ENCODE assay signal across 31 mouse cellular contexts in genomic region chr13:73932201-73932600, GRCm38 (mm10). TPM values are rescaled to one million over a fixed set of nuclear protein-coding genes. Genes with fewer than 3 reads are reported as not detected.
DNase-seq lines count a peak whose midpoint lies in the region.
"Had no signal": no experiment of that assay in that cellular context is flagged by ENCODE, and none has a peak within 500 bp of the region (broad histone marks: within the 10 kb centered on the region; RNA-seq: fewer than 3 reads in every experiment).

No protein-coding gene starts in this region.

- H3K27me3 ChIP-seq in heart, embryonic 10.5 days (ENCODE audit: insufficient read depth, poor library complexity, severe bottlenecking): no peaks in the 10 kb centered on the region
- H3K27me3 ChIP-seq: embryonic facial prominence, embryonic 13.5 days; embryonic facial prominence, embryonic 15.5 days; forebrain, embryonic 13.5 days; forebrain, embryonic 15.5 days had no signal

- H3K27ac ChIP-seq in heart, embryonic 10.5 days: no peak overlapping the region
- H3K27ac ChIP-seq: embryonic facial prominence, embryonic 13.5 days; embryonic facial prominence, embryonic 15.5 days; forebrain, embryonic 13.5 days; forebrain, embryonic 15.5 days had no signal

- H3K36me3 ChIP-seq in heart, embryonic 10.5 days: peaks cover 76% of the 10 kb centered on the region

- 90% methylated on average over 10 of the region's 10 CpGs for WGBS in heart, embryonic 10.5 days

- no peaks in the 10 kb centered on the region for H3K9me3 ChIP-seq in heart, embryonic 10.5 days
- H3K9me3 ChIP-seq: embryonic facial prominence, embryonic 13.5 days; embryonic facial prominence, embryonic 15.5 days; forebrain, embryonic 13.5 days; forebrain, embryonic 15.5 days had no signal

- H3K4me1 ChIP-seq in heart, embryonic 10.5 days: peaks cover 5% of the 10 kb centered on the region; the same call in 1 of the 2 replicates

- intact Hi-C loops in heart, postnatal 10 days (cut with DNase I): no loop called here

- DNase-seq in heart, embryonic 10.5 days (ENCODE audit: low spot score): peak; percentile 63
- DNase-seq in heart, postnatal 10 days: no peak
- DNase-seq in ovary, adult 18-20 months (ENCODE audit: low spot score): peak; percentile 34
- no peak for DNase-seq in ovary, postnatal 10 days (ENCODE audit: low spot score)
- peak; percentile 28 for DNase-seq in R1 (ENCODE audit: low read depth, low spot score)
- DNase-seq in ZHBTc4 (ENCODE audit: low read depth, low spot score): peak; percentile 69
- no peak for DNase-seq in kidney, adult 18-20 months
- DNase-seq in thymus, postnatal 25 days: no peak
- DNase-seq: adrenal gland, adult 2 months; adrenal gland, postnatal 10 days; adrenal gland, postnatal 25 days; cerebellum, adult 11 months; cerebellum, adult 18-20 months; cerebellum, adult 8-10 months; cerebellum, adult 9-11 months; cerebellum, postnatal 14 days; cerebellum, postnatal 36 days; embryo, embryonic 11 days; forebrain, postnatal 0 days had no signal

- H3K4me3 ChIP-seq in heart, embryonic 10.5 days: no peak overlapping the region
- H3K4me3 ChIP-seq: embryonic facial prominence, embryonic 13.5 days; embryonic facial prominence, embryonic 15.5 days; erythroblast, embryonic 14.5 days; forebrain, embryonic 13.5 days; forebrain, embryonic 15.5 days had no signal

RNA-seq across cellular contexts. Expression of gene Trip13, which starts 5.4 kb away (rescaled TPM):
- 52.7 and 62.5 TPM in 2 replicates for polyA plus RNA-seq in heart, embryonic 10.5 days (2016; fragmentation: Nextera tagmentation; extraction: Ambion mirVana)
- total RNA-seq in heart, postnatal 10 days (2021): 1 to 10 TPM; 3.0 to 4.0 TPM

RNA-seq across cellular contexts. Expression of gene Brd9, which starts 5.4 kb away (rescaled TPM):
- polyA plus RNA-seq in heart, embryonic 10.5 days (2016; fragmentation: Nextera tagmentation; extraction: Ambion mirVana): 38.4 and 43.5 TPM in 2 replicates
- total RNA-seq in heart, postnatal 10 days (2021): 10 to 100 TPM; 30.9 to 32.1 TPM

RNA-seq across cellular contexts. Expression of gene Zdhhc11, which starts 31.4 kb away (rescaled TPM):
- not detected in 2 replicates for polyA plus RNA-seq in heart, embryonic 10.5 days (2016; fragmentation: Nextera tagmentation; extraction: Ambion mirVana)
- total RNA-seq in heart, postnatal 10 days (2021): not detected
- total RNA-seq: adrenal gland, adult 2 months; adrenal gland, postnatal 10 days; adrenal gland, postnatal 25 days; adrenal gland, postnatal 4 days; common myeloid progenitor, adult 5-6 weeks; ES-E14; forebrain, postnatal 0 days; MEL had no signal
- polyA plus RNA-seq: adrenal gland, adult 2 months; C2C12; embryonic facial prominence, embryonic 11.5 days; embryonic facial prominence, embryonic 13.5 days; embryonic facial prominence, embryonic 15.5 days; erythroblast, embryonic 14.5 days; forebrain, embryonic 11.5 days; forebrain, embryonic 13.5 days; forebrain, embryonic 15.5 days; forebrain, postnatal 0 days had no signal

Comparison
In these comparisons a context has a peak if more than half of its experiments do, and no peak if none do; other contexts are left out.
1. DNase-seq: peak in heart, embryonic 10.5 days (single experiment), ovary, adult 18-20 months (single experiment), R1 (single experiment) and ZHBTc4 (single experiment); none in heart, postnatal 10 days (0 of 2), ovary, postnatal 10 days (single experiment), kidney, adult 18-20 months (single experiment) and thymus, postnatal 25 days (single experiment).